ENCODE assay signal across 9 mouse cellular contexts in the genomic region with DNA sequence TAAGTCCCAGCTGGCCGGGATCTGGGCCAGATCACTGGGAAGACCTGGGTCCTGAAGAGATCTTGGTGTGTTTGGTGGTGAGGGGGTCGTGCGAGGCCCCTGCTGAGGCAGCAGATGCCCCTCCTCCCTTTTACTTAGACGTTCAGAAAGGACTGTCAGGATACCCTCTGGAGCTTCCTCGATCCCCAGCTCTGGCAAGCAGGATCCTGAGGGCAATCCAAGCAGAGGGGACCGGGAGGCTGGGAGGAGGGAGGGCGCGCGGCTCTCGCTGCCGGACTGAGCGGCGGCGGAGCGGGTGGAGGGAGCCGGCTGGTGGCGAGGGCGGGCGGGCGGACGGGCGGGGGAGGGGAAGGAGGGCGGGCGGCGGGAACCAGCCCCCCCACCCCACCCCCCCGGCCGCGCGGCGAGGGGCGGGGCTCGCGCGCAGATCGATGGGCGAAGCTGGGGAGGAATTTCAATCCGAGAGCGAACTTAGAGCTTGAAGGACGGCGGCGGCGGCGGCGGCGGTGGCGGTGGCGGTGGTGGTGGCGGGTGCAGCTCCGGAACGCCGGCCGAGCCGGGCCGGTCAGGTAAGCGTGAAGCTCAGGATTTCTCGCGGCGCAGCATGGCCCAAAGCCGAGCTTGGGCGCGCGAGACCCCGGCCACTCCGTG. TPM values are rescaled to one million over a fixed set of nuclear protein-coding genes. Genes with fewer than 3 reads are reported as not detected.
DNase-seq lines count a peak whose midpoint lies in the region; ATAC-seq lines count a peak whose summit lies in the region.
"Had no signal": no experiment of that assay in that cellular context is flagged by ENCODE, and none has a peak within 500 bp of the region (broad histone marks: within the 10 kb centered on the region; RNA-seq: fewer than 3 reads in every experiment).

No protein-coding gene starts in this region.

- no peaks in the 10 kb centered on the region for H3K9me3 ChIP-seq in hindbrain, embryonic 15.5 days
- H3K9me3 ChIP-seq in lung, embryonic 15.5 days = no peaks in the 10 kb centered on the region

- H3K27ac ChIP-seq in hindbrain, embryonic 15.5 days (replicated peaks) = peak overlapping the region; percentile 61
- H3K27ac ChIP-seq in lung, embryonic 15.5 days = no peak overlapping the region

- H3K27me3 ChIP-seq in hindbrain, embryonic 15.5 days = peaks cover 43% of the 10 kb centered on the region
- peaks cover 97% of the 10 kb centered on the region for H3K27me3 ChIP-seq in lung, embryonic 15.5 days

- ATAC-seq in hindbrain, embryonic 15.5 days (ENCODE audit: low FRiP score, low read depth) = no peak
- ATAC-seq in lung, embryonic 15.5 days (ENCODE audit: borderline replicate concordance, extremely low read depth, low FRiP score, low TSS enrichment) = no peak

- H3K4me1 ChIP-seq in hindbrain, embryonic 15.5 days (replicated peaks) = peaks cover 59% of the 10 kb centered on the region
- H3K4me1 ChIP-seq in lung, embryonic 15.5 days = peaks cover 49% of the 10 kb centered on the region

- peak overlapping the region; percentile 99 for H3K4me2 ChIP-seq in hindbrain, embryonic 15.5 days
- H3K4me2 ChIP-seq in lung, embryonic 15.5 days = peak overlapping the region; percentile 95

- peak overlapping the region; percentile 59 for H3K9ac ChIP-seq in hindbrain, embryonic 15.5 days
- peak overlapping the region; percentile 34; the same call in 1 of the 2 replicates for H3K9ac ChIP-seq in lung, embryonic 15.5 days

- no peaks in the 10 kb centered on the region for H3K36me3 ChIP-seq in hindbrain, embryonic 15.5 days
- no peaks in the 10 kb centered on the region for H3K36me3 ChIP-seq in lung, embryonic 15.5 days
- H3K36me3 ChIP-seq: G1E had no signal

- WGBS in hindbrain, embryonic 15.5 days = under 1% methylated on average over 26 of the region's 64 CpGs
- WGBS in lung, embryonic 15.5 days = 0% methylated on average over 36 of the region's 64 CpGs

- peak overlapping the region; percentile 53 for H3K4me3 ChIP-seq in hindbrain, embryonic 15.5 days
- peak overlapping the region; percentile 47 for H3K4me3 ChIP-seq in lung, embryonic 15.5 days

- peak; percentile 29 for DNase-seq in gastrocnemius, postnatal 10 days
- DNase-seq in gastrocnemius, adult 8-10 months (ENCODE audit: low spot score in 2 of 2) = no peak
- DNase-seq in embryo, embryonic 9.5 days (ENCODE audit: extremely low spot score) = peak; percentile 67
- peak; percentile 47 for DNase-seq in yolk sac, embryonic 10.5 days (ENCODE audit: low spot score)
- DNase-seq in right cerebral cortex, postnatal 10 days (ENCODE audit: low spot score in 2 of 2) = no peak
- DNase-seq in frontal cortex, adult 2 months (ENCODE audit: extremely low spot score in 1 of 2, low spot score in 1 of 2) = no peak

RNA-seq across cellular contexts. Expression of gene Elfn1, which starts 4.5 kb away (rescaled TPM):
- total RNA-seq in gastrocnemius, postnatal 10 days (2021) = 1 to 10 TPM in 1 of 2 experiments, under 1 TPM in 1; 0.99 to 1.0 TPM
- total RNA-seq in gastrocnemius, adult 8-10 months (2022) = not detected
- polyA plus RNA-seq in hindbrain, embryonic 15.5 days (2015; fragmentation: Nextera tagmentation; extraction: Ambion mirVana) = 2.8 and 3.9 TPM in 2 replicates
- 0.11 and 0.47 TPM in 2 replicates for polyA plus RNA-seq in lung, embryonic 15.5 days (2015; fragmentation: Nextera tagmentation; extraction: Ambion mirVana)
- 33.4 and 38.0 TPM in 2 replicates for polyA plus RNA-seq in frontal cortex, adult 2 months (2012; rRNA removed)
- polyA plus RNA-seq: G1E had no signal

Comparison
In these comparisons a context has a peak if more than half of its experiments do, and no peak if none do; other contexts are left out.
1. DNase-seq: peak in gastrocnemius, postnatal 10 days (single experiment), embryo, embryonic 9.5 days (single experiment) and yolk sac, embryonic 10.5 days (single experiment); none in gastrocnemius, adult 8-10 months (0 of 2), right cerebral cortex, postnatal 10 days (0 of 2) and frontal cortex, adult 2 months (0 of 2).